Mouse (Mus musculus): ENCODE measurements around the gene Wwtr1. TPM values are rescaled to one million over a fixed set of nuclear protein-coding genes. Genes with fewer than 3 reads are reported as not detected.

Wwtr1 gene
- polyA plus RNA-seq, 1 experiment = 0.16 TPM

DNA sequence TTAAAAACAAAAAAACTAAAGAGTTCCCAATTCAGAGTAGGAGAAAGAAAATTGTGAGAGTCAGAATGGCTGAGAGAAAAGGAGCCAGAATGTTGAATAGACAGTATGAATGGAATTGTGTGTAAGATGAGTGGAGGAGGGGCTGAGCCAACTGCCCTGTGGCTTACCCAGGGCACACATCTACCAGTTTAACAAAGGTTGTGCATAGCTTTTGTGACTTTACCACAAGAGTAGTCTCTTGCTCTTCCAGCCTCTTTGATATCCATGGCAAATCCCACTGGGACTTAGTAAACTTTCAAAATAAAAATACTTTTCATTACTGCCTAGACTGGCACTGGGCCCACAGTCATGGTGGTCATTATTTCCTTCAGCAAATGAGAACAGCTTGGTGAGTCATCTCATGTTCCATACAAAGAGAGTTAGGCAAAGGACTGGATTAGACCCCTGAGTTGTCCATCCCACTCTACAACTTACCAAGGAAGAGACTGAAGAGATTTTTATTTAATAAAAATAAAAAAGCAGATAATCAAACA lies 32.8 kb downstream of the Wwtr1 start:
- H3K4me1 ChIP-seq (ENCODE audit: control insufficient read depth, insufficient read depth, low read length) = no peaks in the 10 kb centered on the region
- TF ChIP-seq CTCF (IDR thresholded peaks at IDR 0.05; ENCODE audit: low read depth, low read length) = no peak
- TF ChIP-seq POLR2A (IDR thresholded peaks at IDR 0.05; ENCODE audit: borderline replicate concordance, low read depth, low read length) = no peak
- H3K27ac ChIP-seq (ENCODE audit: insufficient read depth, low read depth, low read length) = no peak overlapping the region
- no peak overlapping the region for H3K4me3 ChIP-seq (ENCODE audit: insufficient read depth, low read length)

DNA sequence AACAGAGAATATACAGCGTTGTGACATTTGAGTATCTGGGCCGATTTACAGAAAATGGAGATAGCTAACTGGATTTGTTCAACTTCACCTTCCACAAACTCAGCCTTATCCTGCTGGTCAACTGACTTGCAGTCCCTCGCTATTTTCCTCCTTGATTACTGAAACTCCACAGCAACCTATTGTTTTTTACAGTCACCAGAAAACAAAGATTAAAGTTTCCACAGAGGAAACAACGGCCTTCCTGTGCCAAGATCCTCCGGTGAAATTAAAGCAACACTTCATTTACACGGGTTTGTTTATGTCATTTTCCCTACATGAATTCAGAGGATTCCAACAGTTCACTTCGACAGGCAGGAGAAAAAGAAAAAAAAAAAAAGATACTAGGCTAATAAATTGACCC lies 34.5 kb downstream of the Wwtr1 start:
- TF ChIP-seq CTCF (IDR thresholded peaks at IDR 0.05; ENCODE audit: low read depth, low read length) = no peak
- TF ChIP-seq POLR2A (IDR thresholded peaks at IDR 0.05; ENCODE audit: borderline replicate concordance, low read depth, low read length) = no peak
- Histone ChIP-seq H3K4me1 (ENCODE audit: control insufficient read depth, insufficient read depth, low read length) (no peaks in the 10 kb centered on the region), H3K4me3 (ENCODE audit: insufficient read depth, low read length) (no peak overlapping the region), H3K27ac (ENCODE audit: insufficient read depth, low read depth, low read length) (no peak overlapping the region)

DNA sequence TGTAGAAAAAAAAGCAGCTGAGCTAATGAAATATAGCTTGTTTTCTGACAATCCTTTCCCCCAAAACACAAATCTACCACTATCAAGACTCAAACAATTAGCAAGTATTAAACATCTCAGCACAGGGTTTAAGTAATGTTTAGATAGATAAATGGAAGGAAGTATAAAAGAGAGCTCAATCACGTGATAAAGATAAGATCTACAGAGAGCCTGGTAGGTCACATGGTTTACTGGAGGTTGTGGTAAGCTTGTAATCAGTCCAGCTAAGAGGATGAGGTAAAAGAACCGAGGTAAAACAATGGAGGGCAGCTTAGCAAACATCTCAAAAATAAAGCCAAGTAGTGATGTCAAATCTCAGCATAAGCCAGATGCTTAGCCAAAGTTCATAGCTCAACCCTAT lies 35.2 kb downstream of the Wwtr1 start:
- H3K27ac ChIP-seq (ENCODE audit: insufficient read depth, low read depth, low read length) = no peak overlapping the region

DNA sequence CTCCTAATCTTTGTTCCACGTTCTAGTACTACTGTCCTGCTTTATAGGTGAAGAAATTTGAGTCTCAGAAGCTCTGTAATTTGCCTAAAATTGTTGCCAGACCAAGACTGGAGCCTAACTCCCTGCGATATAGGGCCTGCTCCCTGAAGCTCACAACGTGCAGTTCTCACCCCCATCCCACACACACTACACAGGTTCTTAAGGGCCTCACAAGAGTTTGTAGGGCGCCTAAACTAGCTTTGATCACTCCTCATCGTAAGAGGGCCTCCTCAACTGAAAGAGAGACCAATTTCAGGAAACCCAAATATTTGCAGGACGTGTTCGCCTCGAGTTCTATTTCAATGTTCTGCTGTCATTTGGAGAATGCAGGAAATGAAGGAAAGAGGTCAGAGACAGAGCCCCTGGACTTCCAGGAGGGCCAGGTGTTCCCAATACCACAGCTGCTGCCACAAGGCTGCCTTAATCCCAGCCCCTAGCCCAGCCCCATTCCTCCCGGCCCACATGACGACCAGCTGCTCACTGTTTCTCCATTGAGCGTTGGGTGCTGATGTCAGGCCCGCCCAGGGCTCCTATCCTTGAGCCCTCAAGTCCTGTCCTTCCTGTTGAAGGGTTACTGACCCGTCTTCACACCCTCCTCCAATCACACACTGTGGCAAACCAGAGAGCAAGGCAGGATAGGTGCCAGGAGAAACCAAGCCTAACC lies 40.1 kb downstream of the Wwtr1 start:
- TF ChIP-seq POLR2A (IDR thresholded peaks at IDR 0.05; ENCODE audit: borderline replicate concordance, low read depth, low read length) = no peak
- no peak for TF ChIP-seq CTCF (IDR thresholded peaks at IDR 0.05; ENCODE audit: low read depth, low read length)
- Histone ChIP-seq H3K4me3 (ENCODE audit: insufficient read depth, low read length) (no peak overlapping the region), H3K27ac (ENCODE audit: insufficient read depth, low read depth, low read length) (no peak overlapping the region), H3K4me1 (ENCODE audit: control insufficient read depth, insufficient read depth, low read length) (no peaks in the 10 kb centered on the region)

More for the DNA sequence above, 35.2 kb downstream of the Wwtr1 start:
- Histone ChIP-seq H3K4me3 (ENCODE audit: insufficient read depth, low read length) (no peak overlapping the region), H3K4me1 (ENCODE audit: control insufficient read depth, insufficient read depth, low read length) (no peaks in the 10 kb centered on the region)
- TF ChIP-seq CTCF (IDR thresholded peaks at IDR 0.05; ENCODE audit: low read depth, low read length) = no peak
- TF ChIP-seq POLR2A (IDR thresholded peaks at IDR 0.05; ENCODE audit: borderline replicate concordance, low read depth, low read length) = no peak

DNA sequence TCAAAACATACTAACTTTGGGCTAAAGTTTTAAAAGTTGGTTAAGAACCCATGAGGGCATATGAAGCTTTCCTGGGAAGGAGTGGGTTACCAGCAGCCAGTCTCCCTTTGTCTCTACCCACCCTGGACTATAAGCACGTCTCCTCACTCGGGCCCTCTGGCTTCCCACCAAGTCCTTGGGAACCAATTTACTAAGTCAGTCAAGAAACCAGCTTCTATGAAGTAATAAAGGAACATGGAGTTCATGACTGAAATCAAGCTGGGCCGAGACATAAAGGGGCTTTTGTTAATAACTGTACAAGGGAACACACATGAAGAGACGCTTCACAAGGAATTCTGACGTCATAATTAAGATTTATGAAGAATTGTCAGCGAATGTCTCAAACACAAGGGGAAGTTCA lies 41.3 kb downstream of the Wwtr1 start:
- TF ChIP-seq CTCF (IDR thresholded peaks at IDR 0.05; ENCODE audit: low read depth, low read length) = no peak
- TF ChIP-seq POLR2A (IDR thresholded peaks at IDR 0.05; ENCODE audit: borderline replicate concordance, low read depth, low read length) = no peak
- Histone ChIP-seq H3K27ac (ENCODE audit: insufficient read depth, low read depth, low read length) (no peak overlapping the region), H3K4me1 (ENCODE audit: control insufficient read depth, insufficient read depth, low read length) (no peaks in the 10 kb centered on the region), H3K4me3 (ENCODE audit: insufficient read depth, low read length) (no peak overlapping the region)

DNA sequence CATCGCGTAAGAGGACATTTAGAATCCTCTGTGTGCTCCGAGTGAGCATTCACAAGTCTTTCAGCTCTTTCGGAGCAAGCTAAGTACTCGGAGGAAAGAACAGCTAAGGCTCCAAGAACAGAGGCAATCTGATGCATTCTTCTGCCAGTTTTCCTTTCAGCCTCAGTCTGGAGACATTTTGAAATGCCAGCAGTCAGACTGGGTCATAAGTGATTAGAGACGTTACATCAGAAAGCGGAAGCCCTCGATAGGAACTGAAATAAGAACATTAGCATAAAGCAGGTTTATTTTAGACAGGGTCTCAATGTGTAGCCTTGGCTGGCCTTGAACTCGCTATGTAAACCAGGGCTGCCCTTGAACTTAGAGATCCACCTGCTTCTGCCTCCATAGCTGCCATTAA lies 41.8 kb downstream of the Wwtr1 start:
- no peaks in the 10 kb centered on the region for H3K4me1 ChIP-seq (ENCODE audit: control insufficient read depth, insufficient read depth, low read length)
- TF ChIP-seq CTCF (IDR thresholded peaks at IDR 0.05; ENCODE audit: low read depth, low read length) (no peak), POLR2A (IDR thresholded peaks at IDR 0.05; ENCODE audit: borderline replicate concordance, low read depth, low read length) (no peak)
- no peak overlapping the region for H3K4me3 ChIP-seq (ENCODE audit: insufficient read depth, low read length)
- no peak overlapping the region for H3K27ac ChIP-seq (ENCODE audit: insufficient read depth, low read depth, low read length)

DNA sequence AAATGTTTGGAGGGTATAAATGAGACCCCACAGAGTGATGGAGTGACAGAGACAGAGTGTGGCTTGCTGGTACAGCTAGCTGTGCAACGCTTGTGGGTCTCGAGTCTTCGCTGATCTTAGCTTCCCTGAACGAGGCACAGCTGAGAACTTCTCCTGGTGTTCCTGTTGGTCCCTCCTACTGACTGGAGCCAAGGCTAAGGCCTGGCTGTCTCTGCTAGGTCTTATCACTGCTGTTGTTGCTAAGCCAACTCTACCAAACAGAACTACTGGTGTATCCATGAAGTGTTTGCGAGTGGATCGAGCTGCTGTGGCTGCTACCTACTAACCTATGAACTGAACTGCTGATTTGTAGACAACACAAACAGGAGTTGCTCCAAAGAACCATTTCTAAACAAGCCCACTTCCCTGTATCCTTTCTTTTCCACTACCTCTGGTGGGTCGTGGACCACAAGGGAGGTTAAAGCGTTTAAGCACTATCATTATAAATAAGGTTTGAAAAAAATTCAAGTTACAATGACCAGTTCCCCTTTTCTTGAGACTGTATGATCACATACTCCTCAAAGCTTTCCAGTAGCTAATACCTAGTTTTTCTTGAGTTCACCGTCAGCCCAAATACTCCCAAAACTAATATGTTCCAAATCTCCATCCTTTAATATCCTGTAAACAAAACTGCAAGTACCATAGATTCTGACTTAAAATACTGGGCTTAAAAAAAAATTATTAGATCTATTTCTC lies 42.6 kb downstream of the Wwtr1 start:
- Histone ChIP-seq H3K4me1 (ENCODE audit: control insufficient read depth, insufficient read depth, low read length) (no peaks in the 10 kb centered on the region), H3K4me3 (ENCODE audit: insufficient read depth, low read length) (no peak overlapping the region), H3K27ac (ENCODE audit: insufficient read depth, low read depth, low read length) (no peak overlapping the region)
- TF ChIP-seq CTCF (IDR thresholded peaks at IDR 0.05; ENCODE audit: low read depth, low read length) (no peak), POLR2A (IDR thresholded peaks at IDR 0.05; ENCODE audit: borderline replicate concordance, low read depth, low read length) (no peak)

DNA sequence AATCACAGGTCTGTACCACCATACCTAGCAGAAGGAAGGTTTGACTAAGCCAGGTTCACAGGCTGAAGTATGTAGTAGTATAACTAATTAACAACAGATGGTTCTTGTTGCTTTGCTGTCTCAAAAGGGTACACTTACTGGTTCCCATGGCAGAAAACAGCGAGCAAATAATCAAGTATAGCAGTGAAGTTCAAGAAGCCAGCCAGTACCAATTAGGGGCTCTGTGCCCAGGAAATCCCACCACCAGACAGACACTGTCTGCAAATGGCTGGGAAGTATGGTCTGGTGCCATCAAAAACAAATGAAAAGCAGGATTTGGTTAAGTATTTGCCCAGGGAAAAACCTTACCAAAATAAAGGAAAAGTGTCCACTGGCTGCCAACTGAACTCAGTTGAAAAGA lies 44.9 kb downstream of the Wwtr1 start:
- TF ChIP-seq CTCF (IDR thresholded peaks at IDR 0.05; ENCODE audit: low read depth, low read length) (no peak), POLR2A (IDR thresholded peaks at IDR 0.05; ENCODE audit: borderline replicate concordance, low read depth, low read length) (no peak)
- H3K27ac ChIP-seq (ENCODE audit: insufficient read depth, low read depth, low read length) = no peak overlapping the region
- no peak overlapping the region for H3K4me3 ChIP-seq (ENCODE audit: insufficient read depth, low read length)
- H3K4me1 ChIP-seq (ENCODE audit: control insufficient read depth, insufficient read depth, low read length) = no peaks in the 10 kb centered on the region

DNA sequence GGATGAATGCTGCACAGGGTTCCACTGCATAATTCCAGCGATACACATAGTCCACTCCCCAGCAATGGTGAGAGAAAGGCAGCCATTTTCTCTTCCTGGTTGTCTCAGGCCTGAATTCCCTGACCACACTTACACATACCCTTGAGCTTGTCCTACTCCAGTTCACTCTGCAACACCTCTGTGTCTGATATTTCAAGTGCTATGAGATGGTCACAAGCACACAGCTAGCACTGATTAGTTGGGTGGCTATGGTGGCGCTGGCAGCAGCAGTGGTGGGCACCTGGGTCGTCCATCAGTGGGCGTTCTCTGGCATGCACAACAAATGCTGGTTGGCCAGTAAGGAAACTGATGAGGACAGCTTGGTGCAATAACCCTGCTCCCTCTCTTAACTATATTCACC lies 45.5 kb downstream of the Wwtr1 start:
- H3K27ac ChIP-seq (ENCODE audit: insufficient read depth, low read depth, low read length) = no peak overlapping the region
- no peak overlapping the region for H3K4me3 ChIP-seq (ENCODE audit: insufficient read depth, low read length)
- TF ChIP-seq POLR2A (IDR thresholded peaks at IDR 0.05; ENCODE audit: borderline replicate concordance, low read depth, low read length) (no peak), CTCF (IDR thresholded peaks at IDR 0.05; ENCODE audit: low read depth, low read length) (no peak)
- no peaks in the 10 kb centered on the region for H3K4me1 ChIP-seq (ENCODE audit: control insufficient read depth, insufficient read depth, low read length)

DNA sequence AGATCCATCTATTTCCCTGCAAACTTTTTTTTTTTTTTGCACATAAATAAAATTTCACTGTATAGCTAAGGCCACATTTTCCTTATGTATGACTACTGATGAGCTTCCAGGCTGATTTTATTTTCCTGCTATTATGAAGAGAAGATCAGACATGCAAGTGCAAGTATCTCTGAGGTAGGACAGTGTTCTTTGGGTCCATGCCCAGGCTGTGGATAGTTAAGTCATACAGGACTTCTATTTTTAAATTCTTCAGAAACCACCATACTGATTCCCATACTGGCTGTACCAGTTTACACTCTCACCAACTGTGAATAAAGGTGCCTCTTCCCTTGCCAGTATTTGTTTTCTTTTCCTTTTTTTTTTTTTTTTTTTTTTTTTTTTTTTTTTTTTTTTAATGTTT lies 48.6 kb downstream of the Wwtr1 start:
- Histone ChIP-seq H3K27ac (ENCODE audit: insufficient read depth, low read depth, low read length) (no peak overlapping the region), H3K4me1 (ENCODE audit: control insufficient read depth, insufficient read depth, low read length) (no peaks in the 10 kb centered on the region), H3K4me3 (ENCODE audit: insufficient read depth, low read length) (no peak overlapping the region)
- TF ChIP-seq CTCF (IDR thresholded peaks at IDR 0.05; ENCODE audit: low read depth, low read length) (no peak), POLR2A (IDR thresholded peaks at IDR 0.05; ENCODE audit: borderline replicate concordance, low read depth, low read length) (no peak)
